Mouse (Mus musculus) MEL (cell line): Measurements from ENCODE around the gene Mdfic.

ENCODE experiments used
- CTCF ChIP-seq, 3 experiments: IDR thresholded peaks in 2 of 3; conservative IDR thresholded peaks in 1 of 3; 2 replicates each; pipeline ENCODE4 v1.5.1; 2011 to 2012; ENCODE audit warnings: low read length in 3 of 3, low read depth in 2 of 3, mild to moderate bottlenecking in 2 of 3, improper control_type of control experiment in 1 of 3, inconsistent platforms in 1 of 3, mixed read lengths in 1 of 3, moderate library complexity in 1 of 3; ENCODE audit not compliant: control insufficient read depth in 1 of 3, insufficient read depth in 1 of 3, poor library complexity in 1 of 3, severe bottlenecking in 1 of 3
- ETS1 ChIP-seq: IDR thresholded peaks from 2 replicates; pipeline ENCODE4 v1.6.1; 2012; ENCODE audit warnings: low read depth, mild to moderate bottlenecking, inconsistent platforms, low read length, improper control_type of control experiment, moderate library complexity
- HCFC1 ChIP-seq: IDR thresholded peaks from 2 replicates; pipeline ENCODE4 v1.6.1; 2012; ENCODE audit warnings: low read depth, mild to moderate bottlenecking, inconsistent platforms, low read length, improper control_type of control experiment, moderate library complexity
- KAT2A ChIP-seq: conservative IDR thresholded peaks from 2 replicates; pipeline ENCODE4 v1.6.1; 2012; ENCODE audit warnings: low read depth, low read length, improper control_type of control experiment, inconsistent platforms
- POLR2A ChIP-seq, 2 experiments: IDR thresholded peaks; 2 replicates each; pipeline ENCODE4 v1.6.1; 2011 to 2012; ENCODE audit warnings: low read length in 2 of 2, mild to moderate bottlenecking in 2 of 2, control low read depth in 1 of 2, improper control_type of control experiment in 1 of 2, low read depth in 1 of 2, moderate library complexity in 1 of 2; ENCODE audit not compliant: control insufficient read depth in 1 of 2, insufficient read depth in 1 of 2, poor library complexity in 1 of 2
- SMC3 ChIP-seq: IDR thresholded peaks from 2 replicates; pipeline ENCODE4 v1.6.1; 2011; ENCODE audit warnings: low read depth, low read length, improper control_type of control experiment

DNA sequence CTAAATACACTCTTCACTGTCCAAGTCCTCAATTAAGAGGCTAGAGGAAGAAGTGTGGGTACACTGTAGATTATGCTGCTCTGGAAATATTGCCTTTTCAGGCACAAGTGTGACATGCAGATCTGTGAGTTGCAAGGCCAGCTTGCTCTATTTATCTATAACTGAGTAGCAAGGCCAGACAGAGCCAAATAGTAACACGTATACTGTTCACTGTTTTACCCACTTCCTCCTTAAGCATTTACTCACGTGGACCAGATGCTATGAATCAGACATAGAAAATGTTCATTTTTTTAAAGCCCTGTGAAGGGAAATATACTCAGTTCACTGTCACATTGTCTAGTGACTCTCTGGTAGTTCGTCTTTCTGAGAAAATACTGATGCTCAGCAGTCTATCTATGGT lies 37.9 kb downstream of the Mdfic start:
- TF ChIP-seq KAT2A (no peak), ETS1 (no peak), POLR2A (IDR thresholded peaks at IDR 0.05; ENCODE audit: control insufficient read depth in 1 of 2, insufficient read depth in 1 of 2, low read depth in 1 of 2, low read length in 2 of 2, poor library complexity in 1 of 2) (no peak), SMC3 (no peak), CTCF (IDR thresholded peaks at IDR 0.05 in 2 of 3, conservative IDR thresholded peaks at IDR 0.05 in 1 of 3; ENCODE audit: control insufficient read depth in 1 of 3, insufficient read depth in 1 of 3, low read depth in 2 of 3, low read length in 3 of 3, poor library complexity in 1 of 3, severe bottlenecking in 1 of 3) (no peak), HCFC1 (no peak)
